Comparison of ENCODE assay signal across 19 mouse cellular contexts in genomic region chr7:24361001-24361400, GRCm38 (mm10). TPM values are rescaled to one million over a fixed set of nuclear protein-coding genes. Genes with fewer than 3 reads are reported as not detected.
DNase-seq lines count a peak whose midpoint lies in the region; ATAC-seq and TF ChIP-seq lines count a peak whose summit lies in the region.
"Had no signal": no experiment of that assay in that cellular context is flagged by ENCODE, and none has a peak within 500 bp of the region (broad histone marks: within the 10 kb centered on the region; RNA-seq: fewer than 3 reads in every experiment).

No protein-coding gene starts in this region.

- no peak overlapping the region for H3K9ac ChIP-seq in heart, embryonic 11.5 days (ENCODE audit: low read depth, low read length)
- H3K9ac ChIP-seq: heart, embryonic 12.5 days; hindbrain, embryonic 15.5 days had no signal

- H3K4me1 ChIP-seq in testis, adult 2 months (ENCODE audit: control insufficient read depth, insufficient read depth, low read length), result peaks cover 3% of the 10 kb centered on the region
- peaks cover 3% of the 10 kb centered on the region for H3K4me1 ChIP-seq in embryonic fibroblast, embryonic 13.5 days (ENCODE audit: control insufficient read depth, insufficient read depth, low read length)
- H3K4me1 ChIP-seq in heart, embryonic 11.5 days (ENCODE audit: control insufficient read depth, insufficient read depth, low read length), result no peaks in the 10 kb centered on the region
- H3K4me1 ChIP-seq: embryonic facial prominence, embryonic 10.5 days; heart, embryonic 12.5 days; hindbrain, embryonic 15.5 days had no signal

- no peak for TF ChIP-seq POLR2A in testis, adult 2 months (IDR thresholded peaks at IDR 0.05; ENCODE audit: control insufficient read depth, low read depth, low read length)
- TF ChIP-seq POLR2A in embryonic fibroblast, embryonic 13.5 days (IDR thresholded peaks at IDR 0.05; ENCODE audit: low read depth, low read length), result no peak

- no peak overlapping the region for H3K27ac ChIP-seq in gastrocnemius, adult 2 months
- H3K27ac ChIP-seq in testis, adult 2 months (ENCODE audit: control insufficient read depth, insufficient read depth, low read depth, low read length), result no peak overlapping the region
- no peak overlapping the region for H3K27ac ChIP-seq in embryonic fibroblast, embryonic 13.5 days (ENCODE audit: insufficient read depth, low read length)
- no peak overlapping the region for H3K27ac ChIP-seq in heart, embryonic 11.5 days (ENCODE audit: low read depth, low read length)
- H3K27ac ChIP-seq: embryonic facial prominence, embryonic 10.5 days; hindbrain, embryonic 15.5 days had no signal

- H3K36me3 ChIP-seq in testis, adult 2 months (ENCODE audit: control insufficient read depth, insufficient read depth, low read length), result no peaks in the 10 kb centered on the region
- H3K36me3 ChIP-seq in heart, embryonic 11.5 days (ENCODE audit: control insufficient read depth, insufficient read depth, low read length), result no peaks in the 10 kb centered on the region
- H3K36me3 ChIP-seq: embryonic facial prominence, embryonic 10.5 days; heart, embryonic 12.5 days; hindbrain, embryonic 15.5 days had no signal

- H3K4me3 ChIP-seq in gastrocnemius, adult 2 months, result no peak overlapping the region
- H3K4me3 ChIP-seq in testis, adult 2 months (ENCODE audit: control insufficient read depth, low read depth, low read length), result no peak overlapping the region
- no peak overlapping the region for H3K4me3 ChIP-seq in embryonic fibroblast, embryonic 13.5 days (ENCODE audit: insufficient read depth, low read length)
- no peak overlapping the region for H3K4me3 ChIP-seq in heart, embryonic 11.5 days (ENCODE audit: low read depth, low read length)
- H3K4me3 ChIP-seq: embryonic facial prominence, embryonic 10.5 days; heart, embryonic 12.5 days; hindbrain, embryonic 15.5 days had no signal

- no peak overlapping the region for H3K4me2 ChIP-seq in heart, embryonic 11.5 days
- H3K4me2 ChIP-seq: heart, embryonic 12.5 days; hindbrain, embryonic 15.5 days had no signal

- TF ChIP-seq CTCF in gastrocnemius, adult 2 months (IDR thresholded peaks at IDR 0.05), result peak; percentile 11; the same call in 1 of the 2 replicates
- peak; percentile 53; the same call in 1 of the 2 replicates for TF ChIP-seq CTCF in testis, adult 2 months (IDR thresholded peaks at IDR 0.05; ENCODE audit: control insufficient read depth, insufficient read depth, insufficient replicate concordance, low read depth, low read length)
- TF ChIP-seq CTCF in embryonic fibroblast, embryonic 13.5 days (IDR thresholded peaks at IDR 0.05; ENCODE audit: borderline replicate concordance, insufficient read depth, low read length), result peak; percentile 16; the same call in 1 of the 2 replicates

- 55% methylated on average over 4 of the region's 4 CpGs for WGBS in heart, embryonic 11.5 days (ENCODE audit: insufficient replicate concordance)

- H3K9me3 ChIP-seq in heart, embryonic 11.5 days (replicated peaks; ENCODE audit: control insufficient read depth, low read length), result peaks cover 3% of the 10 kb centered on the region; the same call in 1 of the 2 replicates
- H3K9me3 ChIP-seq: hindbrain, embryonic 15.5 days had no signal

- ATAC-seq in heart, embryonic 11.5 days (replicated peaks; ENCODE audit: insufficient number of reproducible peaks, low FRiP score, low TSS enrichment), result no peak

- intact Hi-C loops in gastrocnemius, adult 2 months (cut with DNase I), result no loop called here

- DNase-seq in gastrocnemius, adult 2 months, result no peak
- DNase-seq in gastrocnemius, postnatal 25 days, result no peak
- no peak for DNase-seq in testis, postnatal 10 days (ENCODE audit: low spot score)
- DNase-seq in urinary bladder, adult 2 months (ENCODE audit: low spot score), result no peak
- no peak for DNase-seq in ovary, postnatal 10 days (ENCODE audit: low spot score)
- DNase-seq: cerebellum, adult 8-10 months; kidney, postnatal 10 days; left cerebral cortex, postnatal 4 days had no signal

- H3K27me3 ChIP-seq in testis, adult 2 months (ENCODE audit: control insufficient read depth, insufficient read depth, low read length), result no peaks in the 10 kb centered on the region
- 0 out of 2 replicates have a peak, but pooled peaks cover 2% of the 10 kb centered on the region for H3K27me3 ChIP-seq in heart, embryonic 11.5 days (ENCODE audit: control insufficient read depth, insufficient read depth, low read length)
- H3K27me3 ChIP-seq: hindbrain, embryonic 15.5 days had no signal

RNA-seq across cellular contexts. Expression of gene Kcnn4, which starts 9.1 kb away (rescaled TPM):
- under 1 TPM; 0.25 to 0.64 TPM for total RNA-seq in gastrocnemius, adult 2 months (2021)
- under 1 TPM; 0.13 to 0.70 TPM for total RNA-seq in gastrocnemius, postnatal 25 days (2021)
- polyA plus RNA-seq in testis, adult 2 months (2012; rRNA removed), result 2.5 and 3.8 TPM in 2 replicates
- polyA plus RNA-seq in embryonic fibroblast, embryonic 13.5 days (2011; ENCODE audit: insufficient read length, low read depth, missing spikeins), result 1.9 and 3.4 TPM in 2 replicates
- 47.4 and 50.6 TPM in 2 replicates for polyA plus RNA-seq in urinary bladder, adult 2 months (2012; rRNA removed)
- 9.9 and 11.2 TPM in 2 replicates for polyA plus RNA-seq in heart, embryonic 11.5 days (2014; fragmentation: Nextera tagmentation; extraction: Ambion mirVana)

RNA-seq across cellular contexts. Expression of gene Lypd5, which starts 12.0 kb away (rescaled TPM):
- not detected for total RNA-seq in gastrocnemius, adult 2 months (2021)
- total RNA-seq in gastrocnemius, postnatal 25 days (2021), result not detected
- polyA plus RNA-seq in testis, adult 2 months (2012; rRNA removed), result 1.7 and 2.3 TPM in 2 replicates
- not detected in 2 replicates for polyA plus RNA-seq in embryonic fibroblast, embryonic 13.5 days (2011; ENCODE audit: insufficient read length, low read depth, missing spikeins)
- polyA plus RNA-seq in urinary bladder, adult 2 months (2012; rRNA removed), result not detected in 2 replicates
- polyA plus RNA-seq in heart, embryonic 11.5 days (2014; fragmentation: Nextera tagmentation; extraction: Ambion mirVana), result not detected in 2 replicates
- total RNA-seq: layer of hippocampus, postnatal 10 days; left cerebral cortex, postnatal 4 days; megakaryocyte-erythroid progenitor cell, adult 5-6 weeks had no signal
- polyA plus RNA-seq: C2C12; embryonic facial prominence, embryonic 10.5 days; forebrain, embryonic 11.5 days; heart, embryonic 12.5 days; hindbrain, embryonic 15.5 days; liver, embryonic 16.5 days had no signal

RNA-seq across cellular contexts. Expression of gene Tescl, which starts 27.3 kb away (rescaled TPM):
- not detected for total RNA-seq in gastrocnemius, adult 2 months (2021)
- total RNA-seq in gastrocnemius, postnatal 25 days (2021), result not detected
- polyA plus RNA-seq in testis, adult 2 months (2012; rRNA removed), result 277 and 339 TPM in 2 replicates
- polyA plus RNA-seq in embryonic fibroblast, embryonic 13.5 days (2011; ENCODE audit: insufficient read length, low read depth, missing spikeins), result not detected in 2 replicates
- 0.19 TPM in 2 replicates for polyA plus RNA-seq in urinary bladder, adult 2 months (2012; rRNA removed)
- not detected in 2 replicates for polyA plus RNA-seq in heart, embryonic 11.5 days (2014; fragmentation: Nextera tagmentation; extraction: Ambion mirVana)
- total RNA-seq: layer of hippocampus, postnatal 10 days; megakaryocyte-erythroid progenitor cell, adult 5-6 weeks had no signal
- polyA plus RNA-seq: heart, embryonic 12.5 days; liver, embryonic 16.5 days had no signal

RNA-seq across cellular contexts. Expression of gene Smg9, which starts 38.4 kb away (rescaled TPM):
- 10 to 100 TPM in 1 of 2 experiments, 1 to 10 TPM in 1; 9.4 to 10.2 TPM for total RNA-seq in gastrocnemius, adult 2 months (2021)
- 10 to 100 TPM in 1 of 2 experiments, 1 to 10 TPM in 1; 8.2 to 11.0 TPM for total RNA-seq in gastrocnemius, postnatal 25 days (2021)
- polyA plus RNA-seq in testis, adult 2 months (2012; rRNA removed), result 151 and 171 TPM in 2 replicates
- polyA plus RNA-seq in embryonic fibroblast, embryonic 13.5 days (2011; ENCODE audit: insufficient read length, low read depth, missing spikeins), result 14.8 and 18.1 TPM in 2 replicates
- polyA plus RNA-seq in urinary bladder, adult 2 months (2012; rRNA removed), result 37.6 and 37.7 TPM in 2 replicates
- polyA plus RNA-seq in heart, embryonic 11.5 days (2014; fragmentation: Nextera tagmentation; extraction: Ambion mirVana), result 17.5 and 21.2 TPM in 2 replicates

RNA-seq across cellular contexts. Expression of gene Zfp94, which starts 44.5 kb away (rescaled TPM):
- 1 to 10 TPM; 2.4 to 2.5 TPM for total RNA-seq in gastrocnemius, adult 2 months (2021)
- 1 to 10 TPM; 1.3 to 1.8 TPM for total RNA-seq in gastrocnemius, postnatal 25 days (2021)
- 10.5 and 10.8 TPM in 2 replicates for polyA plus RNA-seq in testis, adult 2 months (2012; rRNA removed)
- polyA plus RNA-seq in embryonic fibroblast, embryonic 13.5 days (2011; ENCODE audit: insufficient read length, low read depth, missing spikeins), result 3.8 and 4.4 TPM in 2 replicates
- 10.5 and 11.0 TPM in 2 replicates for polyA plus RNA-seq in urinary bladder, adult 2 months (2012; rRNA removed)
- 4.6 and 6.1 TPM in 2 replicates for polyA plus RNA-seq in heart, embryonic 11.5 days (2014; fragmentation: Nextera tagmentation; extraction: Ambion mirVana)

Comparison
In these comparisons a context has a peak if more than half of its experiments do, and no peak if none do; other contexts are left out.
1. RNA of gene Tescl, which starts 27.3 kb away (polyA plus RNA-seq): 277 to 339 TPM in testis, adult 2 months; 0.19 TPM in urinary bladder, adult 2 months, not detected in heart, embryonic 11.5 days and not detected in embryonic fibroblast, embryonic 13.5 days; every median in the first group is over 100 times any median in the second.
2. Peak in every context shown above with its lines, with median percentiles within 50 percentile points of each other: CTCF ChIP-seq.